Mouse (Mus musculus) stomach, embryonic 14.5 days (tissue): ENCODE measurements around the gene Zfp536. TPM values are rescaled to one million over a fixed set of nuclear protein-coding genes. Genes with fewer than 3 reads are reported as not detected.
A peak's percentile ranks its signal among the peaks of the same experiment; 100 is the strongest.

Experiments used
- ATAC-seq: fragments of 200-750 bp; cut with Nextera tagmentation; 2 replicates; pipeline ENCODE4 v1.8.0; 2017; ENCODE audit warnings: low read depth, moderate TSS enrichment; ENCODE audit not compliant: insufficient number of reproducible peaks, insufficient read depth, low FRiP score
- H3K27ac ChIP-seq: fragments of 300-500 bp; sonication (generic); 2 replicates; pipeline ENCODE4 v1.5.1; 2014; ENCODE audit warnings: mild to moderate bottlenecking, low read length, moderate library complexity, mixed read lengths
- H3K27me3 ChIP-seq: fragments of 300-500 bp; sonication (generic); 2 replicates; pipeline ENCODE4 v1.6.1; 2014; ENCODE audit warnings: low read length, control low read depth, mixed read lengths; ENCODE audit not compliant: control insufficient read depth, insufficient read depth
- H3K36me3 ChIP-seq: fragments of 300-500 bp; sonication (generic); 2 replicates; pipeline ENCODE4 v1.6.1; 2014; ENCODE audit warnings: mild to moderate bottlenecking, control low read depth, low read length, moderate library complexity, mixed read lengths; ENCODE audit not compliant: control insufficient read depth, insufficient read depth
- H3K4me1 ChIP-seq: fragments of 300-500 bp; sonication (generic); 2 replicates; pipeline ENCODE4 v1.6.1; 2014; ENCODE audit warnings: low read length, control low read depth, mixed read lengths; ENCODE audit not compliant: control insufficient read depth, insufficient read depth
- H3K4me2 ChIP-seq: fragments of 300-500 bp; sonication (generic); replicated peaks from 2 replicates; pipeline ENCODE4 v1.6.1; 2014; ENCODE audit warnings: low read depth, low read length, control low read depth
- H3K4me3 ChIP-seq: fragments of 300-500 bp; sonication (generic); 2 replicates; pipeline ENCODE4 v1.5.1; 2014; ENCODE audit warnings: low read depth, low read length, control low read depth
- H3K9ac ChIP-seq: fragments of 300-500 bp; sonication (generic); replicated peaks from 2 replicates; pipeline ENCODE4 v1.6.1; 2014; ENCODE audit warnings: low read depth, mild to moderate bottlenecking, control low read depth, low read length, moderate library complexity, mixed read lengths
- H3K9me3 ChIP-seq: fragments of 300-500 bp; sonication (generic); 2 replicates; pipeline ENCODE4 v1.6.1; 2016; ENCODE audit warnings: low read depth, low read length, control low read depth; ENCODE audit not compliant: control insufficient read depth
- WGBS: fragments of 180-500 bp; shearing (Covaris S2); extraction: QIAGEN DNeasy Blood & Tissue Kit; methylation state at CpG from one replicate; pipeline ENCODE4 v1.1.7; 2014; 5-methylcytosine and 5-hydroxymethylcytosine counted together
- polyA plus RNA-seq: library from polyadenylated mRNA; unstranded; fragments of >200 nt; fragmentation: Nextera tagmentation; extraction: Ambion mirVana; gene quantifications from 2 replicates; pipeline ENCODE4 v1.2.1, GENCODE M21; 2014

Zfp536 gene
- polyA plus RNA-seq, 1 experiment from 2014 or later: 24.5 TPM

GRCm38 (mm10) chr7:37505096-37505495 lies 268.3 kb downstream of the Zfp536 start:
- H3K36me3 ChIP-seq: no peaks in the 10 kb centered on the region
- no peak overlapping the region for H3K4me3 ChIP-seq
- H3K27ac ChIP-seq: no peak overlapping the region
- H3K27me3 ChIP-seq: no peaks in the 10 kb centered on the region
- H3K9ac ChIP-seq: no peak overlapping the region
- no peaks in the 10 kb centered on the region for H3K4me1 ChIP-seq
- WGBS: 73% methylated on average over 11 of the region's 11 CpGs
- ATAC-seq: no peak
- H3K4me2 ChIP-seq: no peak overlapping the region
- no peaks in the 10 kb centered on the region for H3K9me3 ChIP-seq

DNA sequence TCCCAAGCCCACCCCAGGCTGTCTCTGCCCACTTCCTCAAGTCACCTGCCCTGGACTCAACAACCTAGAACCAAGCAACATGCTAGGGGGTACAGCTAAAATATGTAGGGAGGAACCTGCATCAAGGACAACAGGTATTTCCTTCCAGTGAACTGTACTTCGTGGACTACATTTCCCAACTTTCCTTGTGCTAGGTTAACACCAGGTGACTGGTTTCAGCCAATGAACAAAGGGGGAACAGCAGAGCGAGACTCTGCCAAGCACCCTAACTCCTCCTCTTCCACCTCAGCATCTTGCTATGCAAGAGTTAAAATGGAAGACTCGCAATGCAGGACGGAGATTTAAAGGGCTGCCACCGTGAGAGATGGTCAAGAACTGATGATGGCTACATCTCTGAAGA lies 274.6 kb downstream of the Zfp536 start:
- H3K9me3 ChIP-seq: no peaks in the 10 kb centered on the region
- no peaks in the 10 kb centered on the region for H3K27me3 ChIP-seq
- ATAC-seq: no peak
- H3K4me3 ChIP-seq: no peak overlapping the region
- H3K4me2 ChIP-seq: no peak overlapping the region
- no peak overlapping the region for H3K27ac ChIP-seq
- 64% methylated on average over 5 of the region's 5 CpGs for WGBS
- H3K9ac ChIP-seq: no peak overlapping the region
- 0 out of 2 replicates have a peak, but pooled peaks cover 10% of the 10 kb centered on the region for H3K4me1 ChIP-seq
- H3K36me3 ChIP-seq: no peaks in the 10 kb centered on the region

- 38% methylated on average over 9 of the region's 9 CpGs for WGBS
- H3K4me2 ChIP-seq: no peak overlapping the region
- peak; percentile 40; the same call in 1 of the 2 replicates for ATAC-seq
- H3K9ac ChIP-seq: no peak overlapping the region
- no peaks in the 10 kb centered on the region for H3K27me3 ChIP-seq
- H3K4me1 ChIP-seq: 0 out of 2 replicates have a peak, but pooled peaks cover 10% of the 10 kb centered on the region
- H3K4me3 ChIP-seq: no peak overlapping the region
- H3K36me3 ChIP-seq: no peaks in the 10 kb centered on the region
- H3K27ac ChIP-seq: peak overlapping the region; percentile 87; the same call in 1 of the 2 replicates
- no peaks in the 10 kb centered on the region for H3K9me3 ChIP-seq
Measured at GRCm38 (mm10) chr7:37496491-37496890, 276.9 kb downstream of the Zfp536 start.

DNA sequence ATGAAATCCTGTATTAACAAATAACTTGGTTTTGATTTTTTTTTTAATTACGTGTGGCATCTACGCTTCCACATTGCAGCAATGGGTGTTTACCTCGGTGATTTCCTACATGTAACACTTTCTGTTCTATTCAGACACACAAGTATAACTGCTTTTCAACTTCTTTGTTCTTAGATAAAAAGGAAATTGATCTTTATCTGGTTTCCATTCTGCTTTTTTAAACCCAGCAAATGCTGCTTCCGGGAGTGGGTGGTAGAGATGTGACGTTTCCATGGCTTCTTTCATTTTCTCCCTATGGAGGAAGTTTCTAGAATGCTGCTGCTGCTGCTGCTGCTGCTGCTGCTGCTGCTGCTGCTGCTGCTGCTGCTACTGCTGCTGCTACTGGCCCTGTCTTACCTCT lies 283.1 kb downstream of the Zfp536 start:
- no peak overlapping the region for H3K4me2 ChIP-seq
- WGBS: 69% methylated on average over 5 of the region's 5 CpGs

DNA sequence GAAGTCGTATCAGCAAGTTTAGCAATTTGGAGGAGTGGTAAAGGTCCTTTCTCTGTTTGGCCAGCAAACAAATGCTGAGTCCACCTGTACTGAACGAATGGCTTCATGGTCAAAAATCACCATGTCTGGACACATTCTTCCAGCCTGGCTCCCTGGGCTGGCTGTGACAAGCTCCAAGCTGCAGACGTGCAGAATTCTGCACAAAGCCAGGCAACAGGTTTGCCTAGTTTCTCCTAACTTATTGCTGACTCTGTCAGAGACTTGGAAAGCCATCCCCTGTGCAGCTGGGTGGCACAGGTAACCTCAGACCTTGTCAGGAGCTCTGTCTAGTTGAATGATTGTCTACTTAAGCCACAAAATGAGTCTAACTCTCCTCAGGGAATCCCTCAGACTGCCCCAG lies 288.5 kb downstream of the Zfp536 start:
- Histone ChIP-seq H3K4me2 (no peak overlapping the region), H3K36me3 (no peaks in the 10 kb centered on the region), H3K9me3 (no peaks in the 10 kb centered on the region), H3K27ac (no peak overlapping the region; the same call in 1 of the 2 replicates), H3K27me3 (no peaks in the 10 kb centered on the region), H3K9ac (no peak overlapping the region), H3K4me1 (0 out of 2 replicates have a peak, but pooled peaks cover 3% of the 10 kb centered on the region), H3K4me3 (no peak overlapping the region)
- no peak for ATAC-seq
- WGBS: 39% methylated on average over 3 of the region's 3 CpGs

More for the DNA sequence above, 283.1 kb downstream of the Zfp536 start:
- H3K4me3 ChIP-seq: no peak overlapping the region
- no peak overlapping the region for H3K9ac ChIP-seq
- no peaks in the 10 kb centered on the region for H3K36me3 ChIP-seq
- no peak for ATAC-seq
- H3K9me3 ChIP-seq: no peaks in the 10 kb centered on the region
- no peak overlapping the region for H3K27ac ChIP-seq
- no peaks in the 10 kb centered on the region for H3K27me3 ChIP-seq
- 0 out of 2 replicates have a peak, but pooled peaks cover 1% of the 10 kb centered on the region for H3K4me1 ChIP-seq

GRCm38 (mm10) chr7:37482564-37482963 lies 290.9 kb downstream of the Zfp536 start:
- H3K9ac ChIP-seq: no peak overlapping the region
- ATAC-seq: no peak
- H3K27me3 ChIP-seq: no peaks in the 10 kb centered on the region
- H3K4me3 ChIP-seq: no peak overlapping the region
- 76% methylated on average over 4 of the region's 4 CpGs for WGBS
- no peaks in the 10 kb centered on the region for H3K9me3 ChIP-seq
- H3K36me3 ChIP-seq: no peaks in the 10 kb centered on the region
- 0 out of 2 replicates have a peak, but pooled peaks cover 3% of the 10 kb centered on the region for H3K4me1 ChIP-seq
- H3K4me2 ChIP-seq: no peak overlapping the region
- no peak overlapping the region for H3K27ac ChIP-seq

GRCm38 (mm10) chr7:37481165-37481564 lies 292.3 kb downstream of the Zfp536 start:
- Histone ChIP-seq H3K36me3 (no peaks in the 10 kb centered on the region), H3K27ac (no peak overlapping the region), H3K4me3 (no peak overlapping the region), H3K4me2 (no peak overlapping the region), H3K27me3 (no peaks in the 10 kb centered on the region), H3K4me1 (0 out of 2 replicates have a peak, but pooled peaks cover 3% of the 10 kb centered on the region), H3K9ac (no peak overlapping the region), H3K9me3 (no peaks in the 10 kb centered on the region)
- 38% methylated on average over 6 of the region's 6 CpGs for WGBS
- ATAC-seq: no peak

DNA sequence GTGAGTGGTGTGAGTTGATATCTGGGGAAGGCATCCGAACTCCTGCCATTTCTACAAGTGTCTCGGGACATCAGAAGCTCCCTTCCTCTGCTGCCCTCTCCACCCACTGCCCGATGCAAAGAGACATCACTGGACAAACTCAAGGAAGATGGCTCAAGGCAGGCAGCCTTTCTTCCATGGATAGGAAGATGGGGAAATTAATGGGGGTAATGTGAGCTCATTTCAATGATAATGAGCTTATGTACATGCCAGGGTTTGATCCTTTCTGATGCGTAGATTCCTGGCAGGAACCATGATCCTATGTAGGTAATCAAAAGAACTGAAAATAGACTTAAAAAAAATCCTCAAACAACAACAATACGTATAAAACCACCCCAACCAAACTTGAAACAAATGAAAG lies 296.1 kb downstream of the Zfp536 start:
- 0 out of 2 replicates have a peak, but pooled peaks cover 11% of the 10 kb centered on the region for H3K4me1 ChIP-seq
- H3K9me3 ChIP-seq: no peaks in the 10 kb centered on the region
- H3K4me2 ChIP-seq: no peak overlapping the region
- H3K9ac ChIP-seq: no peak overlapping the region
- H3K36me3 ChIP-seq: no peaks in the 10 kb centered on the region
- 91% methylated on average over 5 of the region's 5 CpGs for WGBS
- no peak overlapping the region for H3K27ac ChIP-seq
- no peak for ATAC-seq
- H3K4me3 ChIP-seq: no peak overlapping the region
- H3K27me3 ChIP-seq: no peaks in the 10 kb centered on the region

GRCm38 (mm10) chr7:37475485-37475884 lies 298.0 kb downstream of the Zfp536 start:
- Histone ChIP-seq H3K4me1 (0 out of 2 replicates have a peak, but pooled peaks cover 8% of the 10 kb centered on the region), H3K27me3 (no peaks in the 10 kb centered on the region), H3K27ac (no peak overlapping the region), H3K9me3 (no peaks in the 10 kb centered on the region), H3K9ac (no peak overlapping the region), H3K36me3 (no peaks in the 10 kb centered on the region), H3K4me3 (no peak overlapping the region), H3K4me2 (no peak overlapping the region)
- 73% methylated on average over 2 of the region's 2 CpGs for WGBS
- no peak for ATAC-seq
